Mouse (Mus musculus) granulocyte monocyte progenitor cell, adult 5-6 weeks (primary cell): ENCODE results near the gene Mta1. TPM values are rescaled to one million over a fixed set of nuclear protein-coding genes. Genes with fewer than 3 reads are reported as not detected.

Experiments used
- ATAC-seq: replicated peaks from 2 replicates; pipeline ENCODE4 v1.8.0; 2016; ENCODE audit warnings: mild to moderate bottlenecking, moderate TSS enrichment, inconsistent platforms; ENCODE audit not compliant: poor library complexity, severe bottlenecking
- total RNA-seq, 2 experiments: library from RNA; stranded (forward) in 1 of 2; stranded (reverse) in 1 of 2; fragments of 200-712, 200-1000 nt in 1 of 2; fragments of >200 nt in 1 of 2; fragmentation: Nextera tagmentation in 1 of 2; gene quantifications; 2 replicates each; pipeline ENCODE4 v1.2.3; 2014 to 2017

Mta1 gene
- total RNA-seq, 2 experiments from 2014 or later, result 27.6 to 73.6 TPM

DNA sequence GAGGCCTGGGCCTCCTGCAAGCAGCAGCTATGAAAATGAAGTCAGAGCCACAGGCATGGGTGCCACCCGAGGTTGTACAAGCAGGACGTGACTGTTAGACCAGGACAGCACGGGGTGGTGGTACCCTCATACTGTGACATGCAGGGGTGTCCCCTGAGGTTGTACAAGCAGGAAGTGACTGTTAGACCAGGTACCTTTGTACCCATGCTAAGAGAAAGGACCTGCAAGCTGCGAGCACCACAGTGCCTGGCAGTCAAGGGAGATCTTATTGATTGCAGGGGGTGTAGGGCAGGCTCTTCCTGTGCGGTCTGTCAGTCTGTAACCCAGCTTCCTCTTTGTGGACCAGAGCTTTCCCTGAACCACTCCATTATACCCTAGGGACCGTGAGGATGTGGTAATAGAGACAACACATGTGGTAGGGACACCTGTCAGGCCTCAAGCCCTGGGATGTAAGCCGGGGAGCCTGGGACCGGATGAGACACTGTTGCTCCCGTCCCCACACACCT is 70.0 kb downstream of the Mta1 start:
- peak; percentile 95 for ATAC-seq

DNA sequence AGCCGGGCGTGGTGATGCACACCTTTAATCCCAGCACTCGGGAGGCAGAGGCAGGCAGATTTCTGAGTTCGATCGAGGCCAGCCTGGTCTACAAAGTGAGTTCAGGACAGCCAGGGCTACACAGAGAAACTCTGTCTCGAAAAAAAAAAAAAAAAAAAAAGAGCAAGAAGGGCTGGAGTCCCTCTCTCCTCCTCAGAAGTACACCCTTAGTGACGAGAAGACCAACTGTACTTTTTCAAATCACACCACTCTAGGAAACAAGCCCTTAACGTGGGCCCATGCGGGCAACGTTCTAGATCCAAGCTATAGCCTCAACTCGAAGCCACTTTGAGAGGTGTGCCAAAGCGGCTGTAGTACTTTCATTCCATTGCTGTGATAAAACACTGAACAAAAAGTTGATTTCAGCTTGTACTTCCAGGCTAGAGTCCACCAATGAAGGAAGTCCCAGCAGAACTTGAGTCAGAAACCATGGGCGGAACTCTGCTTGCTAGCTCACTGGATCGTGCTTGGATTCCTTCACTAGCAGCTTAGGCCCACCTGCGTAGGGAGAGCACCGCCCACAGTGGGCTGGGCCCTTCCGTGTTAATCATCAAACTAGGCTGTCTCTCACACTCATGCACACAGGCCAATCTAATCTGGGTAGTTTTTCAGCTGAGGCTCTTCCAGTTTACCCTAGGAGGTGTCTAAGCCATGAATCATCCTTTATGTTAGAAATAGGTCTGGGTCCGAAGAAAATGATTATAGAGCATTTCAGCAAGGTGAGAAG is 79.1 kb downstream of the Mta1 start:
- ATAC-seq, result no peak

- ATAC-seq, result no peak
These were observed 82.9 kb downstream of the Mta1 start for GRCm38 (mm10) chr12:113181020-113181419.

GRCm38 (mm10) chr12:113184945-113185344 is 86.9 kb downstream of the Mta1 start:
- no peak for ATAC-seq

- peak; percentile 16 for ATAC-seq
These were observed 87.6 kb downstream of the Mta1 start, which contains the start of gene Tmem121 for GRCm38 (mm10) chr12:113185442-113186291. Gene Tmem121, plus strand, starts transcription at chr12:113185930.

DNA sequence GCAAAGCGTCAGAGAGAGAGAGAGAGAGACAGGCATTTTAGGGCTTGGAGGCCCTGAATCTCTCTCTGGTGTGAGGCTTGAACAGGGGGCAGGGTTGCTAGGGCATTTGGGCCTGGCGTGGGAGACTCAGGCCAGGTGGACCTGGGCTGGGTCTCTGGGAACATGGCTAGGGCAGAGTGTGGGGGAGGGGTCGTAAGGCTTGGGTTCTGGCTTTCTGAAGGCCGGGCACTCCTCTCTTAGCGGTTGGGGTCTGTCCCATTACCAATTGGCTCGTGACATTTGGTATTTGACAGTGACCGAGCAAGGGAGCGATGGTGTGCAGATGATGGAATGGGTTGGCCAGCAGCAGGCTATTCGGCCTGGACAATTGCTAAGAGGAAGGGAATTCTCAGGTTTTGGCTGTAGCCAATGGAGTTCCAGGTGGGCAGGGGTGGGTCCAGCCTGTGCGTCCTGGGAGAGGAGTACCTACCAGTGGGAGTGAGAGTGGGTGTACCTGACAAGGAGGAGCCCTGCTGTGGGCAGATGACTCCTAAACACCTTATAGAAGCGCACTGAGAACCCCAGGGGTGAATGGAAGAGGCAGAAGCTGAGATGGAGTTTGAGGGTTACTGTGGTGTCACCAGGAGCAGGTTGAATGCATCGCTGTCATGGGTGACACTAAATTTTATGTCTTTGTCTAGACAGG is 88.4 kb downstream of the Mta1 start:
- ATAC-seq, result no peak

Other genes with a start within 250 kb of the Mta1 start
- gene Gpr132, start 230.1 kb upstream of the Mta1 start, total RNA-seq (2014; fragmentation: Nextera tagmentation), result 10.4 and 20.5 TPM in 2 replicates
- 5.8 and 6.2 TPM in 2 replicates for gene Gpr132, start 230.1 kb upstream of the Mta1 start, total RNA-seq (2017)
- 0.95 and 1.0 TPM in 2 replicates for gene Jag2, start 168.5 kb upstream of the Mta1 start, total RNA-seq (2014; fragmentation: Nextera tagmentation)
- 0.22 and 1.4 TPM in 2 replicates for gene Jag2, start 168.5 kb upstream of the Mta1 start, total RNA-seq (2017)
- gene Nudt14, start 156.2 kb upstream of the Mta1 start, total RNA-seq (2014; fragmentation: Nextera tagmentation), result 15.9 and 33.3 TPM in 2 replicates
- 16.6 and 25.4 TPM in 2 replicates for gene Nudt14, start 156.2 kb upstream of the Mta1 start, total RNA-seq (2017)
- gene Btbd6, start 121.8 kb upstream of the Mta1 start, total RNA-seq (2014; fragmentation: Nextera tagmentation), result 2.4 and 10.5 TPM in 2 replicates
- 3.3 and 6.8 TPM in 2 replicates for gene Btbd6, start 121.8 kb upstream of the Mta1 start, total RNA-seq (2017)
- 38.7 and 42.6 TPM in 2 replicates for gene Brf1, start 97.6 kb upstream of the Mta1 start, total RNA-seq (2014; fragmentation: Nextera tagmentation)
- 28.1 and 41.3 TPM in 2 replicates for gene Brf1, start 97.6 kb upstream of the Mta1 start, total RNA-seq (2017)
- gene Pacs2, start 83.8 kb upstream of the Mta1 start, total RNA-seq (2014; fragmentation: Nextera tagmentation), result 23.7 and 28.5 TPM in 2 replicates
- 6.9 and 8.8 TPM in 2 replicates for gene Pacs2, start 83.8 kb upstream of the Mta1 start, total RNA-seq (2017)
- not detected in 2 replicates for gene Tex22, start 23.8 kb upstream of the Mta1 start, total RNA-seq (2014; fragmentation: Nextera tagmentation)
- not detected in 2 replicates for gene Tex22, start 23.8 kb upstream of the Mta1 start, total RNA-seq (2017)
- not detected in 2 replicates for gene Crip2, start 42.0 kb downstream of the Mta1 start, total RNA-seq (2014; fragmentation: Nextera tagmentation)
- gene Crip2, start 42.0 kb downstream of the Mta1 start, total RNA-seq (2017), result 0.46 TPM in 1 of 2 replicates, not detected in the other
- 161 and 242 TPM in 2 replicates for gene Crip1, start 48.0 kb downstream of the Mta1 start, total RNA-seq (2014; fragmentation: Nextera tagmentation)
- 84.6 and 103 TPM in 2 replicates for gene Crip1, start 48.0 kb downstream of the Mta1 start, total RNA-seq (2017)
- 6.5 and 11.1 TPM in 2 replicates for gene Tedc1, start 58.1 kb downstream of the Mta1 start, total RNA-seq (2014; fragmentation: Nextera tagmentation)
- 6.1 and 22.6 TPM in 2 replicates for gene Tedc1, start 58.1 kb downstream of the Mta1 start, total RNA-seq (2017)
- gene Tmem121, start 87.7 kb downstream of the Mta1 start, total RNA-seq (2014; fragmentation: Nextera tagmentation), result 0.17 TPM in 1 of 2 replicates, not detected in the other
- not detected in 2 replicates for gene Tmem121, start 87.7 kb downstream of the Mta1 start, total RNA-seq (2017)